Mouse (Mus musculus): ENCODE measurements at regions not wholly inside any gene's neighbourhood (a gene's known extent, or its start where the extent isn't known, plus 50 kb on each side); places are given as distances from the start of the nearest gene placed in this dataset.

DNA sequence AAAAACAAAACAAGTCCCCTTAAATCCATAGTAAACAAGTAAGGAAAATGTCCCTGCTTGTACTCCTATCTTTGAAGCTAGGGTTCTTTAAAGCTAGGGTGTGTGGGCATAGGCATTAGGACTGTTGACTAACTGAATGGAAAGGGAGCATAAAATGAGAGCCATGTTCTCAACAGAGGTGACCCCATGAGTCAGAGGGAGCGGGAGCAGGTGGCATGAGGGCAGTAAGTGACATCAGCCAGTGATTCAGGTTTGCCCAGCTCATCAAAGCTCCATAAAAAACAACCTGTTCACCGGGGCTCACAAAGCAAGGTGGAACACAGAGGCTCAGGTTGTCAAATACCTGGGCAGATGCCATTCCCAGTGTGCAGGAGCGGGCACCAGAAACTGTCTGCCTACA, 104.6 kb upstream of the 1700056E22Rik start:
- DNase-seq (ENCODE audit: low spot score in 2 of 2), result no peak

DNA sequence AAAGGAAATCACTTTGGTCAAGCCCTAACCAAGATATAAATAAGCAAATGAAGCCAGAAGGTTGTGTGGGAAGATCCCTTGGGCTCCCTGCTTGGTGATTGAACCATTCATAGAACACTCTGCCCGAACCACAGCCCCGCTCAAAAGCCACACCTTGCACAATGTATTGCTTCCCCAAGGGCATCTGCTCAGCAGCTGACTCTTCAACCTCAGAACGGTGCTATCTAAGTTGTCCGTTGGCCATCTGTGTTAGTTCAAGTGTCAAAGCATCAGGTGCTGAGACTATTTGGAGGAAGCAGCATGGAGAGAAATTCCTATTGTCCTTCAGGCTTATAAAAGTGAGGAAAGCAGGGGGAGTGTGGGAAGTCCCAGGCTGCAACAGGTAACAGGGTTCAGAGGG, 96.8 kb upstream of the 1700056E22Rik start:
- DNase-seq (ENCODE audit: low spot score in 2 of 2), result no peak

GRCm38 (mm10) chr1:184127321-184127720, 93.2 kb upstream of the 1700056E22Rik start:
- DNase-seq (ENCODE audit: low spot score in 2 of 2), result no peak

DNA sequence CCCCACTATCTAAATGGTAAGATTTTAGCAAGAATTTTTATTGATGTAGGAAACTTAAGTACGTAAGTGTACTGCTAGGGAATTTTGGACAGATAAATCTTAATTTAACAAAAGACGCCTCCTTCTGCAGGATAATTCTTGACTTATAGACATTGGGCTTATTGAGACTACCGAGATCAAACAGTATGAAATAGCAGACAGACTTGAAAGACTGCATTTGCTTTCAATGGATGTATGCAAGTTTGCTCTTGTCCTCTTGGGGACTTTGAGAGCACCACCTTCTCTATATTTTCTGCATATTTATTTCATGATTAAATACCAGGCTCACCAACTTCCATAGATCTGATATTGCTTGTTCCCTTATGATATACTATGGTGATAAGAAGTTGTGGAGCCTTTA, 92.8 kb upstream of the 1700056E22Rik start:
- DNase-seq (ENCODE audit: low spot score in 2 of 2), result no peak

Data from frontal cortex, postnatal 10 days (tissue).